Mouse (Mus musculus): ENCODE data around the gene Plekhg3.

Plekhg3 gene

DNA sequence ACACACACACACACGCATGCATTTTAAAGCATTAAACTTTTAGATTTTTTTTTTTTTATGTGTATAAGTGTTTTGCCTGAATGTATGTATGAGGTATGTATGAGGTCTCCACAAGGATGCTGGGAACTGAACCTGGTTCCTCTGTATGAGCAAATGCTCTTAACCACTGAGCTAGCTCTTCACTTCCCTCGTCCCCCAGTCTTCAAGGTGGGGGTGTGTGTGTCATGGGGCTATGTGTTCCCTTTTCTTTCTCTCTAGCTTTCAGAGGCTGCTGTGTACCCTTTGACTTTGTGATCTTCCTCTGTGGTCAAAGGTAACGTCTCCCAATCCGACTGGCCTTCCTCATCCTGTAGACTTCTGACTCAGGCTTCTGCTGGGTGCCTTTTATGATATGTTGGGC, 22.3 kb downstream of the Plekhg3 start:
- DNase-seq, result peak; percentile 82

DNA sequence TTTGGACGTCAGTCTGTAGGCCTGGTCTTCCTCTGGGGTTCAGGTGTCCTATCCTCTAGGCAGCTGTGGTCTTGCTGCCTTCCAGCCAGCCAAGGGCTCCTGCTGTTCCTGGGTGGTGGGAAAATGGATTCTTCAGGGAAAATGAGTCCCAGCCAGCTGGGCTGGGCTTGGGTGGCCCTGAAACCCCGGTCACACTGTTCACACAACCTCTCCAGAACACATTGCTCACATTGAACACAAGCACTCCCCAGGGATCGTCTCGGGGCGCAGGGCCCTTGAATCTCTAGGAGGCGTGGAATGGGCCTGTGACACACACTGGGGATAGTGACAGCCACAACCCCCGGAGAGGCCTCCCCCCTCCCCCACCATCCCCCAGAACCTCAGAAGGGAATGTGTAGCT, 23.2 kb downstream of the Plekhg3 start:
- DNase-seq, result peak; percentile 99

DNA sequence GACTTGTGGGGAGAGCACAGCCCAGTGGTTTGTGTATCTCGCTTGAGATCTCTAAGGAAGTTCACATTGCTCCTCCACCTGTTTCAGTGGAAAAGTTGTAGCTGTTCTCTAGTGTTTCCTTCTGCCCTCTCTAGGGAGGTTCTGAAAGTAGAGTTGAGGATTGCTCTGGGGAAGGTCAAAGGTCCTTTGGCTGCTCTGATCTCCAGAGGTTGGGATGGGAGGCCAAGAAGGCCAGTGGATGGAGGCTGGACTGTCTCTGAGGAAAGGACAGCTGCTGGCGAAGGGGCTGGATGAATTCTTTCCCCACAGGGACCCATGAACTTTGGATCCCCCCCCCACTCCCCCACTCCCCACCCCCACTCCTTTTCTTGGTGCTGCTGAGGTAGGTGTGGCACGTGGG, 23.7 kb downstream of the Plekhg3 start:
- DNase-seq, result peak; percentile 97

DNA sequence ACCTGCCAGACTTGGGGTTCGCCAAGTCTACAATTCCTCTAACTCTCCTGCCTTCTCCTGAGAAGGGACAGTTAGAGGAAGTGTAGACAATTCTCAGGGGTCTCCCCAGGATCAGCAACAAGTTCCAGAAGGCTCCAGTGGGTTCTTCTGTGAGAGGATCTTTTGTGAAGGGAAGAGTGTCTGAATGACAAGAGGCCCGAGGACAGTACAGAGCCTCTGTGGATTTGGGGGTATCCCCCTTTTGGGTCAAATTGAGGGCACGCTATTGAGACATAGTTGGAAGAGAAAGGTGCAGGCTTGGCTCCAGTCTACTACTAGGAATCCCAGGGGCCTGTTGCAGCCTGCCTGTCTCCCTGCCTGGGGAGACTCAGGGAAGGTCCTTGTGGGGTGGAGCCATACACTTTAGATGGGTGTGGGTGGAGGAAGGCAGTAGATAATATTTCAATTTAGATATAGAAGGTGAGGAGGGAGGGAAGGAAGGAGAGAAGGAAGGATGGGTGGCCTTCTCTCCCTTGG, 24.2 kb downstream of the Plekhg3 start:
- DNase-seq, result peak; percentile 94

GRCm38 (mm10) chr12:76556187-76556586, 25.5 kb downstream of the Plekhg3 start:
- peak; percentile 96 for DNase-seq

- no peak for DNase-seq
Measured at GRCm38 (mm10) chr12:76556745-76557389, 26.2 kb downstream of the Plekhg3 start.

DNA sequence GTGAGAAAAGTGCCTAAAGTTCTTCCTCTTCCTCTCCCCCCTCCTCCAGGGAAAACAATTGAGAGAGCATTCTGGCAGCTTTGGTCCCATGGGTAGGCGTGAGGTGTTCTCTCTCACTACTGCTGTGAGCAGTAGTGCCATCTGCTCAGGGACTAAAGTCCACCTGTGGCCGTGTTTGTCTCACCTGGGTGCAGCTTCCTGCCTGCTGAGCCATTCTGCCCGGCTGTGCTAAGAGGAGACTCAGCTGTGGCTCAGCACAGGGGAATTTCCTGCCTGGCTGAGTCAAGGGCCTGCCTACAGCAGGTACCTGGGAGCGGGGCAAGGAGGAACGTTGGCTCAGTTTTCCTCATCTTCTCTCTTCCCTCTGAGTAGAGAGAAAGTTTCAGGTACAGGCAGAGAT, 27.5 kb downstream of the Plekhg3 start:
- no peak for DNase-seq

DNA sequence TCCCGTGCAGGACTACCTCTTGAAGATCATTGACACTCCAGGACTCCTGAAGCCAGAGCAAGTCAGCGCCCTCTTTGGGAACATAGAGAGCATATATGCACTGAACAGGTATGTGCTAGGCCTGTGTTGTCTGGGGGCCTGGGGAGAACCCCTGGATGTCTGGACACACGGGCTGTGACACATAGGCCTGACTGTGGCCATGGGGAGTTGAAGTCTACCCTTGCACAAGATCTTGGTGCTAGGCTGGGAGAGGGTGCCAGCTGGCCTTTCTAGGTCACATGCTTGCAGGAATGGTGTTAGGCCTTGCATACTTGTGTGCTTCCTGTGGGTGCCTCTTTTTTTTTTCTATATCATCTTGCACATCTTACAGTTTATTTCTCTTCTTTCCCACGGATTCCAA, 31.5 kb downstream of the Plekhg3 start:
- peak; percentile 93 for DNase-seq

DNA sequence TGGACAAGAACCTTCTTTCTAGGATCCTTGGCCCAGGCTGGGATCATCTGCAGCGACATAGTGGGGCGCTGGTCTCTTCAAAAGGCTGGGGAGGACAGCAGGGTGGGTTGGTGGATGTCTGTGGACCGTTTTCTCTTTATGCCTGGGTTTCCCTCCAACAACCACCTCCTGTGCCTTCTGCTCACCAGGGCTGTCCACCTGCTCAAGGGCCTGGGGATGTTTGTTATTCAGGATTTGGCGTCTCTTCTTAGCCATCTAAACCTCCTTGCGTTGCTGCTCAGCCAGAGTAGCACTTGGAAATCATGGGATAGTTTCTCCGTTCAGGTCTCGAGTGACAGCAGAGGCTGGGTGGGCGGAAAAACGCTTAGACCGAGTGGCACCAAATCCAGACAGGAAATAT, 35.6 kb downstream of the Plekhg3 start:
- DNase-seq, result no peak

- no peak for DNase-seq
Measured at GRCm38 (mm10) chr12:76570221-76570940, 39.7 kb downstream of the Plekhg3 start.

DNA sequence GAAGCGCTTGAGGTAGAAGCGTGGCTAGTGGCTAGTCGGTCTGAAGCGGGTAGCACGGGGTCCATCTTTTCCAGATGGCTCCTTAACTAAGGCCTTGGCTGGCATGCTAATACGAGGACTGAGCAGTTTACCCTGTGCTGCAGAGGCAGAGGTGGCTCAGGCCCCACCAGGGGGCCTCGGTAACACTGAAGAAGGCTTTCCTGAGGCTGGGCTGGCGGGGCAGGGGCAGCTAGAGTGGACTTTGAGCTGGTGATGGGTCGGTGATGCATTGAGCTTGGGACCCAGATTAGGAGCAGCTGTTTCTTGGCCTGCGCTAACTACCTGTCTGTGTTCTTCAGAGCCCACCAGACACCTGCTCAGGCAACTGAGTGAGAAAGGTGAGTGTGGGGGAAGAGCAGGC, 40.6 kb downstream of the Plekhg3 start:
- no peak for DNase-seq

DNA sequence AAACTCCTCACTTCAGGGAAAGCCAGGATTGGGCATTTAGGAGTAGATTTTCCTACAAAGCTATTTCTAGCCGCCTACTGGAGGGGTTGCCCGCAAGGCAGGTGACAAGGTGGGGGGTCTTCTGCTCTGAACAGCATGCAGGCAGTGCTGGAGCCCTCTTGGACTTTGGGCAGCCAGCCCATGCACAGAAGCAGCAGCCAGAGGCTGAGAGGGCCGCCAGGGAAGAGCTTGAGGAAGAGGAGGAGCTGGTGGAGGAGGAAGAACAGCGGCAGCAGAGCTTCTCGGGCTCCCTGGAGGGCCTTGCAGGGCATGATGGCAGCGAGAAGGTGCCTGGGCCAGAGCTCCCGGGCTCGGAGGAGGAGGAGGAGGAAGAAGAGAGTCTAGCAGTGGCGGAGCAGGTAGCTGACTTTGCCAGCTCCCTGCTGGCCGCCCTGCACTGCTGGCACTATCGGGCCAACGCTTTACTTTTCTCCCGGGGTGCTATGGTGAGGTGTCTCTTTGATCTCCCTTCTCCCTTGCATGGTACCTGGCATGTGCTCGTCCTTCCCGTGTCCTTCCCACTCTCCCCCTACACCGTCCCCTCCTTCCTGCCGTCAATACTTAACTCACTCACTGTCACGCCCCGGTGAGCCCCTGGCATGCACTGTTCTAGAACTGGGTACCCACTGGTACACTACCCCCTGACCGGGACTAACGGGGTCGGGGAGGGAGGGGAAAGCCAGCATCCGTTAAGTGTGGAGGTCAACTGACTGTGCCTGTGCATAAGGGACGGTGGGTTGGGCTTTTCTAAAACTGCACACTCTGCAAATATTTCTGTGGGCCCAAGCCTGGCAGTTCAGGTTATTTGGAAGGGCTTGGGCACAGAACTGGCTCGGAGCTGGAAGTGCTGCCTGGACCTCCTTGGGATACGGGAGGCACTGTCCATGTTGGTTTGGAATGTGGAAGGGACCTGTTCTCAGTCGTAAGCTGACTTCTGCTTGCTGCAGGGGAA, 41.9 kb downstream of the Plekhg3 start:
- no peak for DNase-seq

- DNase-seq, result no peak
Measured at GRCm38 (mm10) chr12:76573381-76573780, 42.7 kb downstream of the Plekhg3 start.

DNA sequence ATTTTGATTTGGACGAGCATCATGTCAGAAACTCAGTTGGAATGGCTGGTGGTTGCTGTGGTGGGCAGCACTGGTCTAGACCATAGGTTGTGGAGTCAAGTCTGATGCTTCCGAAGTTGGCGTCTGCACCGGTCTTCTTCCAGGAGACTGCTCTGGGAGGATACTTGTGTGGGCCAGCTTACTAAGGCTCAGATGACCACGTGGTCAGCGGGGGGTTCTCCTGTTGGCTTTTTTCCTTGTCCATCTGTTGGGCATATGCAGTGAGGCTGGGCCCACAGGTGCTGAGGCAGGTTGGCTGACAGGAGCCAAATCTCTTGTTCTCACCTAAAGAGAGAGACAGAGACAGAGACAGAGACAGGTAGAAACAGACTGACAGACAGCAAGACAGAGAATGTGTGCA, 44.1 kb downstream of the Plekhg3 start:
- DNase-seq, result no peak

DNA sequence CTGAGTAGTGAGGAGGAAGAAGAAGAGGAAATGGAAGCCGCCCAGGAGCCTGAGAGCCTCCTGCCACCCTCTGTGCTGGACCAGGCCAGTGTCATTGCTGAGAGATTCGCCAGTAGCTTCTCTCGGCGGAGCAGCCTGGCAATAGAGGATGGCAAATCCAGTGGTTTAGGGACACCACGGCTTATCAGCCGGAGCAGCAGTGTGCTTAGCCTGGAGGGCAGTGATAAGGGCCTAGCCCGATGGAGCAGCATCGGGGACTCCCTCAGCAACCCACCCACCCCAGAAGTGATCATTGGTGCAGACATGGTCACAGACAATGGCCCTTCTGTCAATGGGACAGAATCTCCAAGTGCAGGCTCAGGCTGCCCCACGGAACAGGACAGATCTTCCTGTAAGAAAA, 45.4 kb downstream of the Plekhg3 start:
- no peak for DNase-seq

GRCm38 (mm10) chr12:76576806-76577205, 46.1 kb downstream of the Plekhg3 start:
- peak; percentile 88 for DNase-seq

DNA sequence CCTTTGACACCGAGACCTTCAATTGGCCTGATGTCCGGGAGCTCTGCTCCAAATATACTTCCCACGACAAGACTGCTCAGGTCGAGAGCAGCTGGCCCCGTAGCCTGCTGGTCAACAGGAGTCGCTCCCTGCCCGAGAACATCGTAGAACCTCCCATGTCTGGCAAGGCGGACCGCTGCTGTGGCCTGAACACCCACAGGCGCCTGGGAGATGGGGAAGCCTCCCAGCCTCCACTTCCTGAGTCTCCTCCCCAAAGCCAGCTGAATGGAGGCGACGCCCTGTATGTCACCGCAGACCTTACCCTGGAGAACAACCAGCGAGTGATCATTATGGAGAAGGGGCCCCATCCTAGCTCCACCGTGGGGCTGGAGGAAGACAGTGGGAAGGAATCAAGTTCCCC, 47.2 kb downstream of the Plekhg3 start:
- peak; percentile 94 for DNase-seq

DNA sequence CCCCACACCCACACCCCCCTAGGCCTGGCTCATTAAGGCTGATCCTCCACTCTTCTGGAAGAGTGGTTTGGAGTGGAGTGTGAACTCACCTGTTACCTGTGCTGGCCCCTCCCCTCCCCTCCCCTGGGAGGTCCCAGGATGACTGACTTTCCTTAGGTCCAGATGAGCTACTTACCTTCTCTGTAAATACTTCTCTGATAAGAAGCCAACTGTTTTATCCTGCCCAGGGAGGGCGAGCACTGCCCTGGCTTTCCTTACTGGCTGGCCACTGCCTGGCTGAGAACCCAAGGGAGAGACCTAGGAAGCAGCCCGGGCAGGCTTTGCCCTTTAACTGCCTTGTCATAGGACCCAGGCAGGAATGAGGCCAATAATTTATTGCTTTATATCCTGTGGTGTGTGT, 47.8 kb downstream of the Plekhg3 start:
- peak; percentile 88 for DNase-seq

- DNase-seq, result peak; percentile 85
Measured at GRCm38 (mm10) chr12:76579806-76580205, 49.1 kb downstream of the Plekhg3 start.

GRCm38 (mm10) chr12:76582139-76582538, 51.4 kb downstream of the Plekhg3 start:
- peak; percentile 93 for DNase-seq

GRCm38 (mm10) chr12:76582841-76583240, 52.1 kb downstream of the Plekhg3 start:
- DNase-seq, result peak; percentile 95

DNA sequence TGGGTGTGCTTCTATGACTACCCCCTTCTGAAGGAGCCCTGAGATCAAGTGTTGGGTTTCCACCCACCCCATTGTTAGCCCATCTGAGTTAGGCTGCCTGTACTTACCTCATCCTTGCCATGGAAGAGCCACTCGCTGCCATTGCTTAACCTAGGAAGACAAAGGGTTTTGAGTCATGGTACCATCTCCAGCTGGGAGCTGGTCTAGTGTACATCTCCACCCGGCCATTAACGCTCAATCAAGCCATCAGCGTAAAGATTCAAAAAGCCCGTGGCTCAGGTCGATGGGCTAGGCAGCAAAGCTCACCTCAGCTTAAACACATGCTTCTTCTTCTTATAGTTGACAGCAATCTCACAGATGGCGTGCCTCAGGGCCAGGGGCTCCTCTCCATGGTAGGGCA, 52.8 kb downstream of the Plekhg3 start:
- no peak for DNase-seq

DNA sequence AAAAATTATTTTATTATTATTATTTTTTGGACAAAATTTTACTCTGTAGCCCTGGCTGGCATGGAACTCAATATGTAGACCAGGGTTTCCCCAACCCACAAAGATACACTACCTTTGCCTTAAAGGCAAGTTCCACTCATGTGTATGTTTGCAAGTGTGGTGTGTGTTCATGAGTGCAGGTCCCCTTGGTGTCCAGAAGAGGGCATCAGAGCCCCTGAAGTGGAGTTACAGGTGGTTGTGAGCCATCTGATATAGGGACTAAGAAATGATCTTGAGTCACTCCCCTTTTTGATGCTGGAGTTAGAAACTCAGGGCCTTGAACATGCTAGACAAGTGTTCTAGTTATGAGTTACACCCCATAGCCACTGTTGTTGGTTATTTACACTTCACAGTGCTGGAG, 54.3 kb downstream of the Plekhg3 start:
- no peak for DNase-seq

All from heart, adult 11 months (tissue).